Mouse (Mus musculus): ENCODE data around the gene Magi3.

DNA sequence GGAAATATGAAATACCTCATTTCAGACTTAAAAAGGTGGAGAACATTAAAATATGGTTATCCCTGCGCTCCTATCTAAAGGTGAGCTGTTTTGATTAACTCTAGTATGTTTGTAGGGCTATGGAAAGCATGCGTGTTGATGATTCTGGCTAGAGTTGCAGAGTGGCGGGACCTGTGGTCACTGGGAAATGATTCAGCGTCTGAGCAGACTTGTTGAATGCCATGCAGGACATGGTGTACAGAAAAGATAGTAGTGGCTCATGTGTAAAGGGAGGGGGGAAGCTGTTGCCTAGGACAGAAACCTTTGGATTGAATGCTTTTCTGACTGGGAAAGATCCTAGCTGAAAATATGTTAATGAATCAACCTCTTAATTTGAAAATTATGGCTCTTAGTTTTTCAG is 221.4 kb downstream of the Magi3 start:
- TF ChIP-seq CTCF (IDR thresholded peaks at IDR 0.05; ENCODE audit: control insufficient read depth, insufficient read depth, insufficient read length) (no peak), CEBPB (IDR thresholded peaks at IDR 0.05; ENCODE audit: low read depth) (no peak), FOSL1 (IDR thresholded peaks at IDR 0.05; ENCODE audit: insufficient read depth, low read length, poor library complexity, severe bottlenecking) (no peak), MYOG (IDR thresholded peaks at IDR 0.05; ENCODE audit: control insufficient read depth, extremely low read depth, insufficient read length) (no peak)
